In genomic region chr5:147597825-147598224, GRCm38 (mm10) we compare ENCODE assay signal across 22 mouse cellular contexts.
DNase-seq lines count a peak whose midpoint lies in the region; ATAC-seq and TF ChIP-seq lines count a peak whose summit lies in the region.
"Had no signal": no experiment of that assay in that cellular context is flagged by ENCODE, and none has a peak within 500 bp of the region (broad histone marks: within the 10 kb centered on the region; RNA-seq: fewer than 3 reads in every experiment).

No protein-coding gene starts in this region.

- H3K9me3 ChIP-seq in forebrain, postnatal 0 days (ENCODE audit: low read length) = no peaks in the 10 kb centered on the region
- H3K9me3 ChIP-seq in forebrain, embryonic 10.5 days = no peaks in the 10 kb centered on the region; the same call in 1 of the 2 replicates
- no peaks in the 10 kb centered on the region for H3K9me3 ChIP-seq in hindbrain, embryonic 16.5 days (ENCODE audit: control insufficient read depth, low read length)
- no peaks in the 10 kb centered on the region for H3K9me3 ChIP-seq in hindbrain, embryonic 12.5 days (replicated peaks)
- H3K9me3 ChIP-seq: forebrain, embryonic 12.5 days; heart, embryonic 12.5 days; intestine, embryonic 15.5 days; neural tube, embryonic 13.5 days; stomach, embryonic 15.5 days had no signal

- H3K4me1 ChIP-seq in forebrain, postnatal 0 days (ENCODE audit: insufficient read depth) = no peaks in the 10 kb centered on the region
- no peaks in the 10 kb centered on the region for H3K4me1 ChIP-seq in forebrain, embryonic 10.5 days
- peaks cover 5% of the 10 kb centered on the region for H3K4me1 ChIP-seq in hindbrain, embryonic 16.5 days (ENCODE audit: control insufficient read depth, insufficient read depth, low read depth, low read length)
- H3K4me1 ChIP-seq in hindbrain, embryonic 12.5 days = peaks cover 6% of the 10 kb centered on the region; the same call in 1 of the 2 replicates
- H3K4me1 ChIP-seq: forebrain, embryonic 12.5 days; intestine, embryonic 15.5 days; stomach, embryonic 15.5 days had no signal

- no peaks in the 10 kb centered on the region for H3K27me3 ChIP-seq in forebrain, postnatal 0 days (ENCODE audit: insufficient read depth, low read length)
- H3K27me3 ChIP-seq in forebrain, embryonic 10.5 days (ENCODE audit: poor library complexity, severe bottlenecking) = no peaks in the 10 kb centered on the region
- H3K27me3 ChIP-seq in hindbrain, embryonic 16.5 days (replicated peaks; ENCODE audit: control insufficient read depth, insufficient read depth, low read length) = no peaks in the 10 kb centered on the region
- H3K27me3 ChIP-seq in hindbrain, embryonic 12.5 days = no peaks in the 10 kb centered on the region
- H3K27me3 ChIP-seq: forebrain, embryonic 12.5 days; heart, embryonic 12.5 days; intestine, embryonic 15.5 days; neural tube, embryonic 13.5 days; stomach, embryonic 15.5 days had no signal

- no peak; the same call in 1 of the 2 replicates for ATAC-seq in forebrain, postnatal 0 days
- peak; percentile 17; the same call in 1 of the 2 replicates for ATAC-seq in hindbrain, embryonic 16.5 days
- ATAC-seq in hindbrain, embryonic 12.5 days (ENCODE audit: low FRiP score) = no peak
- ATAC-seq: activated CD4-positive, CD25-positive, alpha-beta regulatory T cell, adult 4 months; intestine, embryonic 15.5 days; liver, postnatal 0 days had no signal

- TF ChIP-seq CTCF in forebrain, postnatal 0 days (IDR thresholded peaks at IDR 0.05; ENCODE audit: low read depth) = no peak

- H3K9ac ChIP-seq in forebrain, postnatal 0 days = no peak overlapping the region
- no peak overlapping the region for H3K9ac ChIP-seq in hindbrain, embryonic 16.5 days (ENCODE audit: low read depth, low read length)
- H3K9ac ChIP-seq in hindbrain, embryonic 12.5 days = no peak overlapping the region
- H3K9ac ChIP-seq: forebrain, embryonic 12.5 days; heart, embryonic 12.5 days; intestine, embryonic 15.5 days; liver, postnatal 0 days; neural tube, embryonic 13.5 days; stomach, embryonic 15.5 days had no signal

- H3K4me2 ChIP-seq in forebrain, postnatal 0 days (ENCODE audit: low read depth) = no peak overlapping the region
- no peak overlapping the region; the same call in 1 of the 2 replicates for H3K4me2 ChIP-seq in hindbrain, embryonic 16.5 days (ENCODE audit: low read length)
- H3K4me2 ChIP-seq in hindbrain, embryonic 12.5 days (replicated peaks) = no peak overlapping the region
- H3K4me2 ChIP-seq: forebrain, embryonic 12.5 days; heart, embryonic 12.5 days; intestine, embryonic 15.5 days; neural tube, embryonic 13.5 days; stomach, embryonic 15.5 days had no signal

- H3K36me3 ChIP-seq in forebrain, postnatal 0 days (ENCODE audit: insufficient read depth) = no peaks in the 10 kb centered on the region
- H3K36me3 ChIP-seq in forebrain, embryonic 10.5 days (replicated peaks) = no peaks in the 10 kb centered on the region
- no peaks in the 10 kb centered on the region for H3K36me3 ChIP-seq in hindbrain, embryonic 16.5 days (ENCODE audit: control insufficient read depth, insufficient read depth, low read length)
- no peaks in the 10 kb centered on the region for H3K36me3 ChIP-seq in hindbrain, embryonic 12.5 days
- H3K36me3 ChIP-seq: forebrain, embryonic 12.5 days; intestine, embryonic 15.5 days; neural tube, embryonic 13.5 days; stomach, embryonic 15.5 days had no signal

- no peak overlapping the region for H3K27ac ChIP-seq in forebrain, postnatal 0 days (ENCODE audit: low read depth, low read length)
- H3K27ac ChIP-seq in forebrain, embryonic 10.5 days = no peak overlapping the region
- no peak overlapping the region for H3K27ac ChIP-seq in hindbrain, embryonic 16.5 days (ENCODE audit: low read depth, low read length)
- no peak overlapping the region for H3K27ac ChIP-seq in hindbrain, embryonic 12.5 days
- H3K27ac ChIP-seq: forebrain, embryonic 12.5 days; intestine, embryonic 15.5 days; neural tube, embryonic 13.5 days; stomach, embryonic 15.5 days had no signal

- DNase-seq in cerebellum, adult 18-20 months = peak; percentile 16 to 18
- DNase-seq in cerebellum, adult 11-12 months = no peak
- DNase-seq in forebrain, postnatal 0 days = peak; percentile 16
- no peak for DNase-seq in forebrain, embryonic 10.5 days (ENCODE audit: extremely low spot score, low spot score)
- peak; percentile 17 for DNase-seq in right cerebral cortex, postnatal 4 days
- DNase-seq in right cerebral cortex, postnatal 36 days (ENCODE audit: low spot score in 2 of 2) = no peak
- DNase-seq: adrenal gland, postnatal 10 days; embryo, embryonic 11 days; kidney, adult 9 months; kidney, postnatal 25 days; liver, postnatal 0 days; lung, postnatal 14 days; thymus, adult 2 months had no signal

- 46% methylated on average over 16 of the region's 16 CpGs for WGBS in forebrain, postnatal 0 days
- WGBS in forebrain, embryonic 10.5 days = 92% methylated on average over 16 of the region's 16 CpGs
- WGBS in hindbrain, embryonic 16.5 days = 55% methylated on average over 16 of the region's 16 CpGs
- WGBS in hindbrain, embryonic 12.5 days = 81% methylated on average over 16 of the region's 16 CpGs

- H3K4me3 ChIP-seq in forebrain, postnatal 0 days (ENCODE audit: low read depth, low read length) = no peak overlapping the region
- H3K4me3 ChIP-seq in forebrain, embryonic 10.5 days = no peak overlapping the region
- H3K4me3 ChIP-seq in hindbrain, embryonic 16.5 days (ENCODE audit: low read length) = no peak overlapping the region
- no peak overlapping the region for H3K4me3 ChIP-seq in hindbrain, embryonic 12.5 days
- H3K4me3 ChIP-seq: forebrain, embryonic 12.5 days; heart, embryonic 12.5 days; intestine, embryonic 15.5 days; megakaryocyte, embryonic 14.5 days; neural tube, embryonic 13.5 days; stomach, embryonic 15.5 days had no signal

Comparison
In these comparisons a context has a peak if more than half of its experiments do, and no peak if none do; other contexts are left out.
1. DNase-seq: peak in cerebellum, adult 18-20 months (2 of 2), forebrain, postnatal 0 days (single experiment) and right cerebral cortex, postnatal 4 days (single experiment); none in cerebellum, adult 11-12 months (single experiment), forebrain, embryonic 10.5 days (single experiment) and right cerebral cortex, postnatal 36 days (0 of 2).